Mouse (Mus musculus) heart, adult 2 months (tissue): ENCODE measurements around the gene Plcg1.

Experiments
- EP300 ChIP-seq: fragments of 200-500 bp; IDR thresholded peaks from 2 replicates; pipeline ENCODE4 v1.6.1; 2011; ENCODE audit warnings: low read depth, low read length, control low read depth; ENCODE audit not compliant: insufficient read depth
- POLR2A ChIP-seq: fragments of 200-500 bp; IDR thresholded peaks from 2 replicates; pipeline ENCODE4 v1.6.1; 2011; ENCODE audit warnings: mild to moderate bottlenecking, low read depth, low read length, control low read depth; ENCODE audit not compliant: insufficient read depth

DNA sequence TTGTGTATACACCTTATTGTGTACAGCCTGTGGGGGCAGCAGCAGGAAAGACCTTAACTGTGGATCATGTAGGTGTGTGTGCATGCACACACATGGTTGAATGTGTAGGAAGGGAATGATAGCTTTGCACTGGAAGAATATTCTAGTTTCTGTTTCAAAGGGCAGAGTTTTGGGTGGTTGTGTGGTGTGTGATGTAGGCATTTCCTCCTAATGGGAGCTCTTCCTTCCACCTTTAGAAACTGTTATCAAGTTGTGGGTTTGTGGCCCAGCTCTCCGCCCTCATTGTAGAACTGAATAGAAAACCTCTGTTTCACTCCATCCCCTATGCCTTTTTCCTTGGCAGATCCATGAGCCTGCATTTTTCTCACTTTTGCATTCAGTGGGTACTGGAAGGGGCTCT is 14.4 kb downstream of the Plcg1 start:
- TF ChIP-seq POLR2A (no peak), EP300 (no peak)
